Mouse (Mus musculus) myocyte (in vitro differentiated cells): ENCODE results near the gene Arhgef26.

Source experiments
- CEBPB ChIP-seq: IDR thresholded peaks from 2 replicates; pipeline ENCODE4 v1.6.1; 2011; ENCODE audit warnings: mild to moderate bottlenecking, moderate library complexity; ENCODE audit not compliant: poor library complexity, insufficient read depth, severe bottlenecking
- E2F4 ChIP-seq: IDR thresholded peaks from one replicate; pipeline ENCODE4 v1.6.1; 2011; ENCODE audit warnings: mild to moderate bottlenecking, control low read depth, moderate library complexity; ENCODE audit not compliant: insufficient read depth
- MAX ChIP-seq: IDR thresholded peaks from one replicate; pipeline ENCODE4 v1.6.1; 2011; ENCODE audit warnings: low read depth, mild to moderate bottlenecking, control low read depth
- MYOD1 ChIP-seq, 3 experiments: IDR thresholded peaks; one replicate each; pipeline ENCODE4 v1.6.1; 2011; ENCODE audit warnings: control low read depth in 2 of 3, low read depth in 2 of 3, mild to moderate bottlenecking in 2 of 3, moderate library complexity in 1 of 3; ENCODE audit not compliant: insufficient read length in 2 of 3, control insufficient read depth in 1 of 3
- MYOG ChIP-seq, 3 experiments: IDR thresholded peaks; one replicate each; pipeline ENCODE4 v1.6.1; 2011; ENCODE audit warnings: control low read depth in 2 of 3, low read depth in 2 of 3, mild to moderate bottlenecking in 2 of 3; ENCODE audit not compliant: insufficient read length in 2 of 3, control insufficient read depth in 1 of 3, insufficient read depth in 1 of 3
- POLR2A ChIP-seq: IDR thresholded peaks from one replicate; pipeline ENCODE4 v1.6.1; 2011; ENCODE audit warnings: low read depth, mild to moderate bottlenecking, control low read depth, moderate library complexity; ENCODE audit not compliant: insufficient read length
- POLR2AphosphoS2 ChIP-seq: IDR thresholded peaks from one replicate; pipeline ENCODE4 v1.6.1; 2011; ENCODE audit warnings: low read depth, control low read depth; ENCODE audit not compliant: insufficient read length
- REST ChIP-seq: IDR thresholded peaks from one replicate; pipeline ENCODE4 v1.6.1; 2011; ENCODE audit warnings: mild to moderate bottlenecking, control low read depth, moderate library complexity; ENCODE audit not compliant: insufficient read depth, insufficient read length
- SRF ChIP-seq: IDR thresholded peaks from one replicate; pipeline ENCODE4 v1.6.1; 2011; ENCODE audit warnings: low read depth; ENCODE audit not compliant: control insufficient read depth, insufficient read length
- TCF12 ChIP-seq: IDR thresholded peaks from one replicate; pipeline ENCODE4 v1.6.1; 2011; ENCODE audit warnings: mild to moderate bottlenecking, control low read depth; ENCODE audit not compliant: poor library complexity, insufficient read depth, severe bottlenecking
- TCF3 ChIP-seq: IDR thresholded peaks from one replicate; pipeline ENCODE4 v1.6.1; 2011; ENCODE audit warnings: low read depth, control low read depth; ENCODE audit not compliant: insufficient read length
- USF1 ChIP-seq: IDR thresholded peaks from one replicate; pipeline ENCODE4 v1.6.1; 2011; ENCODE audit warnings: low read depth, mild to moderate bottlenecking, control low read depth, moderate library complexity

DNA sequence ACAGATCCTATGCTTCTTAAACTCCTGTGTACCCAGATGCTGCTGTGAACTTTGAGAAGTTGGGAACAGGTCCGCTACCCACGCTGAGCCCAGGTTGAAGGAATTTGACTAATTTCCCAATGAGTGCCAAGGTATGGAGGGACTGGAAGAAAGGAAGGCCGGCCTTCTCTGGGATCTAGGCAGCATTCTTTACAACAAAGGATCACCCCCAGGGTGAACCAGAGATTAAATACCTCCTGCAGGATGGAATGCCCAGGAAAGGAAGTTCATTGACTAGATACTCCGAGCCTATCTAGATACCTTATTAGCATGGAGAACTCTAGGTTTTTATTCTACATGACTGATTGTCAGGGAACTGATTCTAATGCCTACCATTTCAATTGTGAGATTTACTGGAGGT, 114.8 kb downstream of the Arhgef26 start:
- no peak for TF ChIP-seq POLR2A
- TF ChIP-seq MAX = no peak
- no peak for TF ChIP-seq TCF12
- TF ChIP-seq POLR2AphosphoS2 = no peak
- TF ChIP-seq USF1 = no peak
- no peak for TF ChIP-seq MYOG (IDR thresholded peaks at IDR 0.05; ENCODE audit: control insufficient read depth in 1 of 3, insufficient read depth in 1 of 3, insufficient read length in 2 of 3, low read depth in 2 of 3)
- no peak for TF ChIP-seq CEBPB
- TF ChIP-seq TCF3 = no peak
- TF ChIP-seq MYOD1 (IDR thresholded peaks at IDR 0.05; ENCODE audit: control insufficient read depth in 1 of 3, insufficient read length in 2 of 3, low read depth in 2 of 3) = no peak
- no peak for TF ChIP-seq E2F4
- TF ChIP-seq SRF = no peak
- no peak for TF ChIP-seq REST
